Mouse (Mus musculus) limb, embryonic 10.5 days (tissue): Measurements from ENCODE around the gene AU040320. TPM values are rescaled to one million over a fixed set of nuclear protein-coding genes. Genes with fewer than 3 reads are reported as not detected.

Experiments
- DNase-seq: peaks from one replicate; pipeline ENCODE4 v3.0.0-alpha.2; 2017; ENCODE audit warnings: low spot score
- H3K27ac ChIP-seq: fragments of 300-500 bp; sonication (generic); 2 replicates; pipeline ENCODE4 v1.5.1; 2016; ENCODE audit warnings: mild to moderate bottlenecking
- H3K27me3 ChIP-seq: fragments of 300-500 bp; sonication (generic); 2 replicates; pipeline ENCODE4 v1.6.1; 2016; ENCODE audit warnings: low read depth, mild to moderate bottlenecking; ENCODE audit not compliant: poor library complexity, severe bottlenecking
- H3K36me3 ChIP-seq: fragments of 300-500 bp; sonication (generic); 2 replicates; pipeline ENCODE4 v1.6.1; 2016; ENCODE audit warnings: mild to moderate bottlenecking, moderate library complexity
- H3K4me1 ChIP-seq: fragments of 300-500 bp; sonication (generic); 2 replicates; pipeline ENCODE4 v1.6.1; 2016
- H3K4me3 ChIP-seq: fragments of 300-500 bp; sonication (generic); 2 replicates; pipeline ENCODE4 v1.5.1; 2016; ENCODE audit warnings: mild to moderate bottlenecking, moderate library complexity
- H3K9me3 ChIP-seq: fragments of 300-500 bp; sonication (generic); replicated peaks from 2 replicates; pipeline ENCODE4 v1.6.1; 2016; ENCODE audit warnings: mild to moderate bottlenecking
- WGBS: fragments of 180-500 bp; shearing (Covaris S2); methylation state at CpG from one replicate; pipeline ENCODE4 v1.1.7; 2016; 5-methylcytosine and 5-hydroxymethylcytosine counted together
- polyA plus RNA-seq: library from polyadenylated mRNA; unstranded; fragments of >200 nt; fragmentation: Nextera tagmentation; extraction: Ambion mirVana; gene quantifications from 2 replicates; pipeline ENCODE4 v1.2.1, GENCODE M21; 2016

Gene AU040320
- polyA plus RNA-seq, 1 experiment from 2014 or later, result 19.8 TPM

GRCm38 (mm10) chr4:126752608-126753141 lies 669 bp upstream of the AU040320 start:
- H3K27ac ChIP-seq, result peak overlapping the region; percentile 91
- no peaks in the 10 kb centered on the region for H3K27me3 ChIP-seq
- peaks cover 53% of the 10 kb centered on the region for H3K4me1 ChIP-seq
- H3K4me3 ChIP-seq, result peak overlapping the region; percentile 89
- H3K9me3 ChIP-seq, result no peaks in the 10 kb centered on the region
- peaks cover 42% of the 10 kb centered on the region for H3K36me3 ChIP-seq
- WGBS, result under 1% methylated on average over 23 of the region's 23 CpGs
- peak; percentile 67 for DNase-seq

GRCm38 (mm10) chr4:126754231-126754611 lies 877 bp downstream of the AU040320 start:
- under 1% methylated on average over 12 of the region's 12 CpGs for WGBS
- H3K4me1 ChIP-seq, result peaks cover 47% of the 10 kb centered on the region
- H3K36me3 ChIP-seq, result peaks cover 34% of the 10 kb centered on the region
- H3K27me3 ChIP-seq, result no peaks in the 10 kb centered on the region
- H3K4me3 ChIP-seq, result peak overlapping the region; percentile 89
- H3K27ac ChIP-seq, result peak overlapping the region; percentile 91
- DNase-seq, result no peak
- H3K9me3 ChIP-seq, result no peaks in the 10 kb centered on the region

- H3K4me3 ChIP-seq, result peak overlapping the region; percentile 89
- peaks cover 43% of the 10 kb centered on the region for H3K4me1 ChIP-seq
- H3K9me3 ChIP-seq, result no peaks in the 10 kb centered on the region
- DNase-seq, result no peak
- H3K27ac ChIP-seq, result no peak overlapping the region
- peaks cover 33% of the 10 kb centered on the region for H3K36me3 ChIP-seq
- WGBS, result 68% methylated on average over 12 of the region's 12 CpGs
- H3K27me3 ChIP-seq, result no peaks in the 10 kb centered on the region
These were observed 1.5 kb downstream of the AU040320 start for GRCm38 (mm10) chr4:126754736-126755374.

GRCm38 (mm10) chr4:126756766-126757165 lies 3.4 kb downstream of the AU040320 start:
- no peaks in the 10 kb centered on the region for H3K9me3 ChIP-seq
- no peak for DNase-seq
- peaks cover 33% of the 10 kb centered on the region for H3K36me3 ChIP-seq
- H3K4me1 ChIP-seq, result peaks cover 26% of the 10 kb centered on the region
- no peak overlapping the region for H3K27ac ChIP-seq
- WGBS, result 90% methylated on average over 4 of the region's 4 CpGs
- no peaks in the 10 kb centered on the region for H3K27me3 ChIP-seq
- no peak overlapping the region for H3K4me3 ChIP-seq

GRCm38 (mm10) chr4:126758299-126758698 lies 5.0 kb downstream of the AU040320 start:
- H3K4me3 ChIP-seq, result no peak overlapping the region
- WGBS, result 85% methylated on average over 5 of the region's 5 CpGs
- no peak overlapping the region for H3K27ac ChIP-seq
- H3K27me3 ChIP-seq, result no peaks in the 10 kb centered on the region
- H3K9me3 ChIP-seq, result no peaks in the 10 kb centered on the region
- no peak for DNase-seq
- H3K36me3 ChIP-seq, result peaks cover 37% of the 10 kb centered on the region
- peaks cover 29% of the 10 kb centered on the region for H3K4me1 ChIP-seq

GRCm38 (mm10) chr4:126759435-126759834 lies 6.1 kb downstream of the AU040320 start:
- DNase-seq, result no peak
- WGBS, result 73% methylated on average over 2 of the region's 2 CpGs
- no peak overlapping the region for H3K27ac ChIP-seq
- H3K4me3 ChIP-seq, result no peak overlapping the region
- no peaks in the 10 kb centered on the region for H3K9me3 ChIP-seq
- peaks cover 23% of the 10 kb centered on the region for H3K4me1 ChIP-seq
- no peaks in the 10 kb centered on the region for H3K27me3 ChIP-seq
- H3K36me3 ChIP-seq, result peaks cover 39% of the 10 kb centered on the region

GRCm38 (mm10) chr4:126762586-126763359 lies 9.4 kb downstream of the AU040320 start:
- H3K4me3 ChIP-seq, result no peak overlapping the region
- DNase-seq, result no peak
- no peaks in the 10 kb centered on the region for H3K27me3 ChIP-seq
- H3K27ac ChIP-seq, result peak overlapping the region; percentile 22; the same call in 1 of the 2 replicates
- peaks cover 15% of the 10 kb centered on the region; the same call in 1 of the 2 replicates for H3K4me1 ChIP-seq
- H3K36me3 ChIP-seq, result peaks cover 32% of the 10 kb centered on the region
- WGBS, result 65% methylated on average over 11 of the region's 11 CpGs
- H3K9me3 ChIP-seq, result no peaks in the 10 kb centered on the region

GRCm38 (mm10) chr4:126763483-126763882 lies 10.1 kb downstream of the AU040320 start:
- WGBS, result 84% methylated on average over 2 of the region's 2 CpGs
- peaks cover 15% of the 10 kb centered on the region; the same call in 1 of the 2 replicates for H3K4me1 ChIP-seq
- H3K27me3 ChIP-seq, result no peaks in the 10 kb centered on the region
- H3K36me3 ChIP-seq, result peaks cover 27% of the 10 kb centered on the region
- H3K27ac ChIP-seq, result no peak overlapping the region
- no peak overlapping the region for H3K4me3 ChIP-seq
- no peak for DNase-seq
- no peaks in the 10 kb centered on the region for H3K9me3 ChIP-seq

GRCm38 (mm10) chr4:126769800-126770563 lies 16.6 kb downstream of the AU040320 start:
- Histone ChIP-seq H3K36me3 (peaks cover 15% of the 10 kb centered on the region), H3K4me3 (no peak overlapping the region), H3K27ac (no peak overlapping the region), H3K4me1 (peaks cover 5% of the 10 kb centered on the region; the same call in 1 of the 2 replicates), H3K9me3 (no peaks in the 10 kb centered on the region), H3K27me3 (no peaks in the 10 kb centered on the region)
- WGBS, result 91% methylated on average over 9 of the region's 9 CpGs
- DNase-seq, result no peak

GRCm38 (mm10) chr4:126770831-126771230 lies 17.5 kb downstream of the AU040320 start:
- Histone ChIP-seq H3K9me3 (no peaks in the 10 kb centered on the region), H3K27me3 (no peaks in the 10 kb centered on the region), H3K36me3 (peaks cover 15% of the 10 kb centered on the region), H3K4me1 (peaks cover 5% of the 10 kb centered on the region; the same call in 1 of the 2 replicates), H3K4me3 (no peak overlapping the region), H3K27ac (no peak overlapping the region)
- 63% methylated on average over 4 of the region's 4 CpGs for WGBS
- no peak for DNase-seq

GRCm38 (mm10) chr4:126773871-126774270 lies 20.5 kb downstream of the AU040320 start:
- H3K4me3 ChIP-seq, result no peak overlapping the region
- H3K4me1 ChIP-seq, result peaks cover 7% of the 10 kb centered on the region; the same call in 1 of the 2 replicates
- H3K9me3 ChIP-seq, result no peaks in the 10 kb centered on the region
- no peak for DNase-seq
- no peak overlapping the region for H3K27ac ChIP-seq
- H3K36me3 ChIP-seq, result peaks cover 16% of the 10 kb centered on the region
- WGBS, result 95% methylated on average over 6 of the region's 6 CpGs
- no peaks in the 10 kb centered on the region for H3K27me3 ChIP-seq

- 87% methylated on average over 1 of the region's 1 CpGs for WGBS
- Histone ChIP-seq H3K27ac (no peak overlapping the region), H3K4me3 (no peak overlapping the region), H3K27me3 (no peaks in the 10 kb centered on the region), H3K36me3 (0 out of 2 replicates have a peak, but pooled peaks cover 7% of the 10 kb centered on the region), H3K9me3 (no peaks in the 10 kb centered on the region), H3K4me1 (peaks cover 20% of the 10 kb centered on the region)
- DNase-seq, result no peak
These were observed 21.8 kb downstream of the AU040320 start for GRCm38 (mm10) chr4:126775182-126775581.
